Mouse (Mus musculus): ENCODE data around the gene Zdhhc16. TPM values are rescaled to one million over a fixed set of nuclear protein-coding genes. Genes with fewer than 3 reads are reported as not detected.
"Not testable (repeated sequence)": the region's sequence is repeated elsewhere in the genome, so short reads cannot be mapped to it uniquely, and the experiment has no call there.

Zdhhc16 gene
- polyA plus RNA-seq, 1 experiment from 2014 or later: 70.0 TPM

GRCm38 (mm10) chr19:41912121-41913080, 20.9 kb upstream of the Zdhhc16 start:
- ATAC-seq (replicated peaks; ENCODE audit: low FRiP score, low read depth) (peak; percentile 18), DNase-seq (ENCODE audit: low spot score) (peak; percentile 50)
- peak overlapping the region; percentile 82 for H3K4me3 ChIP-seq (replicated peaks; ENCODE audit: low read depth, low read length)
- no peaks in the 10 kb centered on the region for H3K9me3 ChIP-seq (replicated peaks; ENCODE audit: low read length)
- H3K27ac ChIP-seq: peak overlapping the region; percentile 42
- H3K4me1 ChIP-seq (replicated peaks; ENCODE audit: insufficient read depth, low read length): peaks cover 17% of the 10 kb centered on the region
- under 1% methylated on average over 53 of the region's 53 CpGs for WGBS
- H3K27me3 ChIP-seq (ENCODE audit: insufficient read depth, low read length): no peaks in the 10 kb centered on the region
- peak overlapping the region; percentile 88 for H3K4me2 ChIP-seq (ENCODE audit: low read length)
- no peak for TF ChIP-seq CTCF (IDR thresholded peaks at IDR 0.05; ENCODE audit: low read depth)
- H3K9ac ChIP-seq (ENCODE audit: low read depth, low read length): peak overlapping the region; percentile 68
- H3K36me3 ChIP-seq (ENCODE audit: insufficient read depth, low read length): peaks cover 20% of the 10 kb centered on the region

- Histone ChIP-seq H3K36me3 (ENCODE audit: insufficient read depth, low read length) (peaks cover 25% of the 10 kb centered on the region), H3K4me1 (replicated peaks; ENCODE audit: insufficient read depth, low read length) (peaks cover 17% of the 10 kb centered on the region), H3K27me3 (ENCODE audit: insufficient read depth, low read length) (no peaks in the 10 kb centered on the region), H3K27ac (peak overlapping the region; percentile 13; the same call in 1 of the 2 replicates), H3K4me2 (ENCODE audit: low read length) (peak overlapping the region; percentile 88), H3K4me3 (replicated peaks; ENCODE audit: low read depth, low read length) (peak overlapping the region; percentile 82), H3K9ac (ENCODE audit: low read depth, low read length) (peak overlapping the region; percentile 68; the same call in 1 of the 2 replicates), H3K9me3 (replicated peaks; ENCODE audit: low read length) (no peaks in the 10 kb centered on the region)
- ATAC-seq (replicated peaks; ENCODE audit: low FRiP score, low read depth): no peak
- 34% methylated on average over 6 of the region's 6 CpGs for WGBS
- DNase-seq (ENCODE audit: low spot score): no peak
- no peak for TF ChIP-seq CTCF (IDR thresholded peaks at IDR 0.05; ENCODE audit: low read depth)
Observed at GRCm38 (mm10) chr19:41913774-41914591, 19.3 kb upstream of the Zdhhc16 start.

GRCm38 (mm10) chr19:41914592-41914882, 18.7 kb upstream of the Zdhhc16 start:
- TF ChIP-seq CTCF (IDR thresholded peaks at IDR 0.05; ENCODE audit: low read depth): peak; percentile 17; the same call in 1 of the 2 replicates
- Histone ChIP-seq H3K4me1 (replicated peaks; ENCODE audit: insufficient read depth, low read length) (peaks cover 17% of the 10 kb centered on the region), H3K36me3 (ENCODE audit: insufficient read depth, low read length) (peaks cover 31% of the 10 kb centered on the region), H3K4me2 (ENCODE audit: low read length) (peak overlapping the region; percentile 88; the same call in 1 of the 2 replicates)
- H3K4me3 ChIP-seq (replicated peaks; ENCODE audit: low read depth, low read length); H3K9ac ChIP-seq (ENCODE audit: low read depth, low read length); H3K27ac ChIP-seq; ATAC-seq (replicated peaks; ENCODE audit: low FRiP score, low read depth); H3K9me3 ChIP-seq (replicated peaks; ENCODE audit: low read length); DNase-seq (ENCODE audit: low spot score); H3K27me3 ChIP-seq (ENCODE audit: insufficient read depth, low read length): not testable (repeated sequence)

GRCm38 (mm10) chr19:41915294-41915693, 18.0 kb upstream of the Zdhhc16 start:
- 91% methylated on average over 3 of the region's 3 CpGs for WGBS
- no peak for ATAC-seq (replicated peaks; ENCODE audit: low FRiP score, low read depth)
- Histone ChIP-seq H3K4me1 (replicated peaks; ENCODE audit: insufficient read depth, low read length) (peaks cover 17% of the 10 kb centered on the region), H3K36me3 (ENCODE audit: insufficient read depth, low read length) (peaks cover 31% of the 10 kb centered on the region), H3K9ac (ENCODE audit: low read depth, low read length) (no peak overlapping the region), H3K4me2 (ENCODE audit: low read length) (no peak overlapping the region), H3K27me3 (ENCODE audit: insufficient read depth, low read length) (no peaks in the 10 kb centered on the region), H3K27ac (no peak overlapping the region), H3K9me3 (replicated peaks; ENCODE audit: low read length) (no peaks in the 10 kb centered on the region), H3K4me3 (replicated peaks; ENCODE audit: low read depth, low read length) (no peak overlapping the region)
- TF ChIP-seq CTCF (IDR thresholded peaks at IDR 0.05; ENCODE audit: low read depth): no peak
- no peak for DNase-seq (ENCODE audit: low spot score)

GRCm38 (mm10) chr19:41916853-41917252, 16.4 kb upstream of the Zdhhc16 start:
- Histone ChIP-seq H3K27me3 (ENCODE audit: insufficient read depth, low read length) (no peaks in the 10 kb centered on the region), H3K9me3 (replicated peaks; ENCODE audit: low read length) (no peaks in the 10 kb centered on the region), H3K4me2 (ENCODE audit: low read length) (no peak overlapping the region), H3K36me3 (ENCODE audit: insufficient read depth, low read length) (peaks cover 31% of the 10 kb centered on the region), H3K4me1 (replicated peaks; ENCODE audit: insufficient read depth, low read length) (peaks cover 17% of the 10 kb centered on the region), H3K9ac (ENCODE audit: low read depth, low read length) (no peak overlapping the region), H3K4me3 (replicated peaks; ENCODE audit: low read depth, low read length) (no peak overlapping the region), H3K27ac (no peak overlapping the region)
- ATAC-seq (replicated peaks; ENCODE audit: low FRiP score, low read depth) (no peak), DNase-seq (ENCODE audit: low spot score) (no peak)
- no peak for TF ChIP-seq CTCF (IDR thresholded peaks at IDR 0.05; ENCODE audit: low read depth)
- WGBS: 89% methylated on average over 4 of the region's 4 CpGs

- no peaks in the 10 kb centered on the region for H3K27me3 ChIP-seq (ENCODE audit: insufficient read depth, low read length)
- 79% methylated on average over 4 of the region's 4 CpGs for whole genome bisulfite sequencing
- H3K4me3 ChIP-seq (replicated peaks; ENCODE audit: low read depth, low read length): no peak overlapping the region
- H3K9me3 ChIP-seq (replicated peaks; ENCODE audit: low read length): no peaks in the 10 kb centered on the region
- TF ChIP-seq CTCF (IDR thresholded peaks at IDR 0.05; ENCODE audit: low read depth): no peak
- H3K4me1 ChIP-seq (replicated peaks; ENCODE audit: insufficient read depth, low read length): no peaks in the 10 kb centered on the region
- H3K36me3 ChIP-seq (ENCODE audit: insufficient read depth, low read length): peaks cover 38% of the 10 kb centered on the region
- H3K9ac ChIP-seq (ENCODE audit: low read depth, low read length): no peak overlapping the region
- DNase-seq (ENCODE audit: low spot score) (no peak), ATAC-seq (replicated peaks; ENCODE audit: low FRiP score, low read depth) (no peak)
- H3K4me2 ChIP-seq (ENCODE audit: low read length): no peak overlapping the region
- no peak overlapping the region for H3K27ac ChIP-seq
Observed at GRCm38 (mm10) chr19:41919471-41919870, 13.8 kb upstream of the Zdhhc16 start.
